Mouse (Mus musculus) hematopoietic stem cell, adult 5-6 weeks (primary cell): ENCODE measurements at regions not wholly inside any gene's neighbourhood (a gene's known extent, or its start where the extent isn't known, plus 50 kb on each side); places are given as distances from the start of the nearest gene placed in this dataset.

ENCODE experiments used
- ATAC-seq, 2 experiments: fragments of 125-278 bp in 1 of 2; replicated peaks in 1 of 2; 2 replicates each; pipeline ENCODE4 v1.8.0; 2016 to 2017; ENCODE audit warnings: inconsistent platforms in 2 of 2, mild to moderate bottlenecking in 2 of 2, moderate number of reproducible peaks in 2 of 2, low read depth in 1 of 2, moderate TSS enrichment in 1 of 2; ENCODE audit not compliant: low FRiP score in 2 of 2, poor library complexity in 2 of 2, severe bottlenecking in 2 of 2, insufficient read depth in 1 of 2, low TSS enrichment in 1 of 2

- ATAC-seq: no peak
Observed at GRCm38 (mm10) chr13:106352614-106353409, 583.9 kb downstream of the Ipo11 start.

- ATAC-seq: no peak
Observed at GRCm38 (mm10) chr13:106332025-106332424, 604.7 kb downstream of the Ipo11 start.

- ATAC-seq: no peak
Observed at GRCm38 (mm10) chr13:106318980-106319379, 617.8 kb downstream of the Ipo11 start.

- ATAC-seq: no peak
Observed at GRCm38 (mm10) chr13:106318476-106318875, 618.3 kb downstream of the Ipo11 start.

GRCm38 (mm10) chr13:106317300-106317699 lies 619.5 kb downstream of the Ipo11 start:
- no peak for ATAC-seq

- ATAC-seq: no peak
Observed at GRCm38 (mm10) chr13:106281181-106281580, 655.6 kb downstream of the Ipo11 start.

GRCm38 (mm10) chr13:106259874-106260273 lies 676.9 kb downstream of the Ipo11 start:
- no peak for ATAC-seq
